Mouse (Mus musculus) adrenal gland, adult 8-10 months (tissue): ENCODE data around the gene Ndufa13. TPM values are rescaled to one million over a fixed set of nuclear protein-coding genes. Genes with fewer than 3 reads are reported as not detected.

Source experiments
- DNase-seq: peaks from one replicate; pipeline ENCODE4 v3.0.0; 2022
- total RNA-seq, 4 experiments: library from RNA; stranded (reverse); gene quantifications; 2 replicates each; pipeline ENCODE4 v1.2.4; 2022

Ndufa13 gene
- total RNA-seq, 4 experiments from 2014 or later = 102 to 174 (median 123) TPM

GRCm38 (mm10) chr8:69877992-69878391, 24.4 kb downstream of the Ndufa13 start:
- DNase-seq = no peak

GRCm38 (mm10) chr8:69877396-69877795, 25.0 kb downstream of the Ndufa13 start:
- no peak for DNase-seq

- no peak for DNase-seq
Measured at GRCm38 (mm10) chr8:69876967-69877366, 25.4 kb downstream of the Ndufa13 start.

GRCm38 (mm10) chr8:69876097-69876496, 26.3 kb downstream of the Ndufa13 start:
- DNase-seq = no peak

GRCm38 (mm10) chr8:69874654-69875053, 27.7 kb downstream of the Ndufa13 start:
- no peak for DNase-seq

GRCm38 (mm10) chr8:69874155-69874554, 28.2 kb downstream of the Ndufa13 start:
- DNase-seq = no peak

DNA sequence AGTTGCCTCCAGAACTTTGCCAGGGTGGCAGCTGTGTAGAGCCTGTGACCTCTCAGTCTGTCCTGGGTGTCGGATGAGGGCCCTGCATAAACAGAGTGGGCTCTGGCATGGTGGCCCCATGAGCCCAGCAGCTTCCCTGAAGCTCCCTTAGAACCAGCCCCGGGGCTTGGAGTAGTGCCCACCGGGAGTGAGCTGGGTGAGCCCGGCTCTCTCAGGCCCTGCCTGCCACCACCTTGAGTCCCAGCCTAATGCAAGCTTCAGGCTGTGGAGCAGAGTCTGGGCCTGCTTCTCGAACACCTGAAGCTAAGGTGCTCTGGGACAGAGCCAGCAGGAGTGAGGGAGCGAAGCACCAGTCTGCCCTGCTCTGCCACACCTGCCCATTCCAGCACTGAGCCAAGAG, 31.5 kb downstream of the Ndufa13 start:
- DNase-seq = no peak

- DNase-seq = no peak
Measured at GRCm38 (mm10) chr8:69870003-69870765, 32.2 kb downstream of the Ndufa13 start.

- DNase-seq = no peak
Measured at GRCm38 (mm10) chr8:69867696-69868326, 34.5 kb downstream of the Ndufa13 start.

- no peak for DNase-seq
Measured at GRCm38 (mm10) chr8:69864180-69864579, 38.2 kb downstream of the Ndufa13 start.

- DNase-seq = no peak
Measured at GRCm38 (mm10) chr8:69863387-69864020, 38.9 kb downstream of the Ndufa13 start.

GRCm38 (mm10) chr8:69861251-69861650, 41.1 kb downstream of the Ndufa13 start:
- DNase-seq = no peak

- no peak for DNase-seq
Measured at GRCm38 (mm10) chr8:69860807-69861206, 41.6 kb downstream of the Ndufa13 start.

GRCm38 (mm10) chr8:69853869-69854268, 48.5 kb downstream of the Ndufa13 start:
- DNase-seq = no peak

- DNase-seq = no peak
Measured at GRCm38 (mm10) chr8:69850926-69851506, 51.3 kb downstream of the Ndufa13 start.

GRCm38 (mm10) chr8:69849899-69850298, 52.5 kb downstream of the Ndufa13 start:
- DNase-seq = no peak

- peak; percentile 69 for DNase-seq
Measured at GRCm38 (mm10) chr8:69848951-69849350, 53.4 kb downstream of the Ndufa13 start.

- no peak for DNase-seq
Measured at GRCm38 (mm10) chr8:69847167-69848065, 54.9 kb downstream of the Ndufa13 start.
